Mouse (Mus musculus) liver, postnatal 0 days (tissue): ENCODE data around the gene Sorbs1.

Experiments
- CTCF ChIP-seq: sonication (generic); IDR thresholded peaks from 2 replicates; pipeline ENCODE4 v1.5.1; 2016; ENCODE audit warnings: antibody characterized with exemption, low read depth
- EP300 ChIP-seq: IDR thresholded peaks from 2 replicates; pipeline ENCODE4 v1.6.1; 2016; ENCODE audit warnings: antibody characterized with exemption, low read depth, mild to moderate bottlenecking

DNA sequence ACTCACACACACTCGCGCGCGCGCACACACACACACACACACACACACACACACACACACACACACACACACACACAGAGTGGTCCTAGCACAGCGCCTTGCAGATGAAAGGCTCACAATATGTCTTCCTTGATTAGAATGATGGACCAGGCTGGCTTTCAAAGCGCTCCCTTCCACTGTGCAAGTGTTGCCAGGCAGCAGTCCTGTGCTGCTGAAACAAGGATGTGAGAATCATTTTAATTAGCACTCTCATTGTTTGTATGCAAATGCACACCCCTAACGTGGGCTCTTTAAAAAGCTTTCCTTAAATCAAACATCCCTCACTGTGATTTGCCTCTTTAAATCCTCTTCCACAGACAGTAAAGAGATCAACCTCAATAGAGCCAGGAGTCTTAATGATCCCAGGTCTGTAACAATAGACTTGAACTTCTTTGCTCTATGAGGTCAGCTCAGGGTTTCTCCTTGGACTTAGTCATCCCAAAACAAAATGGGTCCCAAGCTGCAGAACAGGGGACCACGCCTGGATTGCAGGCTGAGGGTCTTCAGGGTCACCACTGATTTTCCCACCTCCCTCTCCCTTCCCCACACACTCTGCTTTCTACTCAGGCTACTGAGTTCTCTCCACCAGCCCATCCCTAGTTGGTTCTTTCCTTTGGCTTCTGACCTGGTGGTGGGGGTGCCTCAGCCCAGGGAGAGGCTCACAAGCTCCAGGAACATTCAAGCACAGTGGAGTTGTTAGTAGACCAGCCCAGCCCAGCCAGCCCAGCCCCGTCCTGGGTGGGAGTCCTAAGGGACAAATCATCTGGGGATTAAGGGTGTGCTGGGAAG is 79.3 kb downstream of the Sorbs1 start:
- TF ChIP-seq CTCF (no peak), EP300 (no peak)
